Mouse (Mus musculus): Measurements from ENCODE around the gene Fam76a. TPM values are rescaled to one million over a fixed set of nuclear protein-coding genes. Genes with fewer than 3 reads are reported as not detected.

The Fam76a gene
- total RNA-seq, 1 experiment from 2014 or later = 25.2 TPM

DNA sequence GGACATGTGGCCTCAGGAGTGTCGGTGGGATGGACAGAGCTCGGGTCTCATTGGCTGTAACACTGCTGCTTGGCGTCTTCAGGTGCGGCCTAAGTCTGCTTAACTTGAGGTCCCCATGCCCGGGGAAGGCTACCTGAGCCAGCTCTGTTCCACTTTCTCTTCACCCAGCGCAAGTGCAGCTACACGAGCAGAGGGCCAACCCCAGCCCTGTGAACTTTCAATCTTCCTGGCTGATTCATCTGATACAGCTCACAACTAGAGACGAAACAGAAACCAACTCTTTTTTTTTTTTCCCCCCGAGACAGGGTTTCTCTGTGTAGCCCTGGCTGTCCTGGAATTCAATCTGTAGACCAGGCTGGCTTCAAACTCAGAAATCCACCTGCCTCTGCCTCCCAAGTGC, 24.2 kb downstream of the Fam76a start:
- no peak for ATAC-seq (replicated peaks; ENCODE audit: low read depth, poor library complexity, severe bottlenecking)

DNA sequence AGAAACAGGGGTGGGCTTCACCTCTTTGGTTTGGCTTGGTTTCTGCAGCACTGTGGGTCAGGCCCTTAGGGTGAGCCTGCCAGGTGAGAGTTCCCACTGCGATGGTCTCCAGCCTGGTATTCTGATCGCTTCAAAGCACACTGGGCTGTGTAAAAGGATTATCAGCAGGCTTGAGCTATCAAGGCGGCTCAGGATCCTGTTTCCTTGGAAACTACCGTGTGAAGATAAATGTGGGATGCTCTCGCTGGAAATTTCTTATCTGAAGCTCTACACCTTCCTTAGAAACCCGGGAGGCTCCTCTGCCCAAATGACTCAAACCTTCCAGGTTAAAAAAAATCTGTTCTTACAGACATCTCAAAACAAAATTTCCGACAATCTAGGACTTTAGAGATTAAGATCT, 28.0 kb downstream of the Fam76a start:
- no peak for ATAC-seq (replicated peaks; ENCODE audit: low read depth, poor library complexity, severe bottlenecking)

DNA sequence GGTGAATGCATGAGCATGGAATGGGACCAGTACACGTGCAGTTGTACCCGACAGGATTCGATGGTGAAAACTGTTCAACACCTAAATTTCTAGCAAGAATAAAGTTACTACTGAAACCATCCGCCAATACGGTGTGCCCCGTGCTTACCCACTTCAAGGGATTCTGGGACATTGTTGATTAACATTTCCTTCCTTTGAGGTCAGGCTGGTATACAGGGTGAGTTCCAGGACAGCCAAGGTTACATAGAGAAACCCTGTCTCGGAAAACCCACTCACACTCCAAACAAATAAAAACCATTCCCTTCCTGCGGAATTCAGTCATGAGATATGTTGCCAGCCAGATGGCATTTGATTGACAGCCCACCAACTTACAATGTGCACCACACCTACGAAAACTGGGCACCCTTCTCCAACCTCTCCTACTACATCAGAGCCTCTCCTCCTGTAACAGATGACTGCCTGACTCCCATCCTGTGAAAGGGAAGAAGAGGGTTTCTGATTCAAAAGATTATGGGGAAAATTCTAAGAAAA, 37.4 kb downstream of the Fam76a start:
- 0 out of 2 replicates have a peak, but pooled peaks have one; percentile 2 for ATAC-seq (replicated peaks; ENCODE audit: low read depth, poor library complexity, severe bottlenecking)

DNA sequence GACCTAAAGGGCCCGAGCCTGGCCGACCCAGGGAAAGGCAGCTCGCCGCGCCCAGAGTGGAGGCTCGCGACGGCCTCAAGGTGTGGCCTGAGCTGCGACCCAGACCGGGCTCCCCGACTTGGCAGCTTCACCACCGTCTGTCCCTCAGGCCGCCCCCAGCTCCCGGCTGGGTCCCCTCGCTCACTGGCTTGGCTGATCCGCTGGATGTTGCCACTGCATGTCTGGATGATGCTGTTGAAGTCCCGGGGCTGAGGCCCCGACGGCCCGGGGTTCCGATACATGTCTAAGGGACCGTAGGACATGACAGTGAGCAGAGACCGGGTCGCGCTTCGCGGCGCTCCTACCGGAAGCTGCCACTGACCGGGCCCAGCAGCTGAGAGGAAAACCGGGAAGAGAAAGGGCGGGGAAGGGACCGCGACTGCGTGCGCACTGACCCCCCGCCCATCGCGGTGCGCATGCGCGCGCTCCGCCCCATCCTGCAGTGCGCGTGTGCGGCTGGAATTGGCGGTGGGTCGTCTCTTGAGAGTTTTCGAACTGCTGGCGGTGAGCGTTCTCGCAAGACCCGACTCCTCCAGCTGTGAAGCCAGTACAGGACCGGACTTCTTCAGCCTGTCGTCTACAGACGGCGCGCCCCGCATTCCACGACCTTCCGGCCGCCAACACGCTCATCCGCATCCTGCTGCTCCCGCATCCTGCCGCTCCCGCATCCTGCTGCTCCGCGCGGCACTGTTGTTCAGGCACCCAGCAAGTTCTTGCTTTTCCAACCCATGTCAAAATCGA, 38.1 kb downstream of the Fam76a start, which contains the start of gene Stx12:
TSS of gene Stx12 (minus strand) at position 446 of the 780 bp plus-strand sequence.
- ATAC-seq (replicated peaks; ENCODE audit: low read depth, poor library complexity, severe bottlenecking) = peak; percentile 77

DNA sequence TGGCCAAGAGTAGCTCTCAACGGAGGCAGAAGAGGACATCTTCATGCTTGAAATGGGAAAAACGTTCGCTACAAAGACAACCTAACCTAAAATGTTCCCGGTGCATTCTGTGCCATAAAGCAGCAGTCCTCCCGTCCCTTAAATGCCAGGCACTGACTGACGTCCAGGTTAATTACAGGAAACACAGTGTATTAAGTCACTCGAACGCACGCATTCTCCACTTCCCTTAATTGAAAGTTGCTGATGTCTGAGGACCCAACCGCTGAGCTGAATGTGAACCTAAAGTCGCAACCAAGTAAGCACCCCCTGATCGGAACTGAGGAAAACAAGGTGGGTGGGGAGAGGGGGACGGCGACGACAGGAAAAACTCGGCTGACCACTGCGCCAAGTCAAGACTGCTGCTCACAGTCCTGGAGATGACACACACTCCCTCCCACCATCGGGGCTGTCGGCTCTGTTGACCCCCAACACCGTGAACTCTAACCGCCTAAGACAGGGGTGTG, 38.7 kb downstream of the Fam76a start:
- ATAC-seq (replicated peaks; ENCODE audit: low read depth, poor library complexity, severe bottlenecking) = peak; percentile 48

DNA sequence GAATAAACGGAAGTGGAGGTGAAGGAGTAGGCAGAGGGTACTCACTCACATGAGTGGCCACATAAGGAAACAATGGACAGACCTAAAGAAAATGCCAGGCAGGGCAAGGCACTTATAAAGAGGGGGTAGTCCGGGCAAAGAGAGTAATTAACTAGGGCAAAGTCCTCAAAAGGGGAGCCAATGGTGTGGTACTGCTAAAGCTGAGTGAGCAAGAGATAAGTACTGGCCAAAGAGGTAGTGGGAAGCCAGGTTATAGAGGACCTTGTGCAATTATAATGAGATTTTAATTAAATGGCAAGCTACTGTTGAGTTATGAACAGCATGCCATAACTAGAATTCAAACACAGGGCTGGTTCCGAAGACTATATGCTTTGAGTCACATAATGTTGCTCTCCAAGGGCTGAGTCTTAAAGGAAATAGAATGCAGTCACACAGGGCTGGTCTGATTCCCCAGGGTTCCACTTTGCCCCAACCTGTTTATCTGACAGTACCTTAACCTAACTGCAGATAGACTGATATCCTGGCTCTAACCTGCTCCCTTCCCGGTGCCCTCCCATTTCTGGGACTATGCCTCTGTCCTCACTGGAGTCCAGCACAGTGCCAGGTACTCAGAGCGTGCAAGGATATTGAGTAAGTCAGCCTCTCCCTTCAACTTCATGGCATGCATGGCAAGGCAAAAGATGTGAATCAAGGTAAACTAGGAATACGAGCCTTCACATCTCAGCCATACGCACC, 47.8 kb downstream of the Fam76a start:
- ATAC-seq (replicated peaks; ENCODE audit: low read depth, poor library complexity, severe bottlenecking) = no peak

DNA sequence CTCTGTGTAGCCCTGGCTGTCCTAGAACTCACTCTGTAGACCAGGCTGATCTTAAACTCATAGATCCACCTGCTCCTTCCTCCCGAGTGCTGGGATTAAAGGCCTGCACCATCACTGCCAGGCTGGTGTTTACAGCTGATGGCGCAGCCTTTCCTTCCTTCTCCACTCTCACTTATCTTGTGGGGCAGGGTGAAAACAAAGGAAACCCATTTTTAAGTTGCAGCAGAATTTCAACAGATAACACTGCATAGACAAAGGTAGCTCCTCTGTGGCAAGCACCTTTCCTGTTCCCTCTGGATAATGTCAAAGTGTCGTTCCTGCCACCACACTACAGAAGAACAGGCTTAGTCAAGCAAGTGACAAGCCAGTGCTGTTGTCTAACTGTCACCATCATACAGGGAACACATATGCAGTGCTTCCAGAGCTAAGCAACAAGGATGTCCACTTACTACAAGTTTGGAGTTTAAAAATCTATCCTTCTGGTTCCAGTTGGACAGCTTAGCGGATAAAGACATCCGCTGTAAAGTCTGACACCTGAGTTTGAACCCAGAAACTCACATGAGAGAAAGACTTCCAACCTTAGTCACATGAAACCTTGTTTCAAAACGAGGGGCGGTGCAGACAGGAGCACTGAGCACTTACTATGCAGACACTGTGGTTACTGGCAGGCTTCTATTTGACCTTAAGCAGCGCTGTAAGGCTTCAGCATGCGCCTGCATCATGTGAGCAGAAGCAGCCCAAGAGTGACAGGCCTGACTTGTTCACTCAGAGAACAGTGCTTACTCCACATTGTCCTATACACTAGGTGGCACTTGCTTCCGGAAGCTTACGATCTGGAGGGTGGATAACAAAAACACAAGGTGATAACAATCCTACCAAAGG, 48.6 kb downstream of the Fam76a start:
- 0 out of 2 replicates have a peak, but pooled peaks have one; percentile 32 for ATAC-seq (replicated peaks; ENCODE audit: low read depth, poor library complexity, severe bottlenecking)

DNA sequence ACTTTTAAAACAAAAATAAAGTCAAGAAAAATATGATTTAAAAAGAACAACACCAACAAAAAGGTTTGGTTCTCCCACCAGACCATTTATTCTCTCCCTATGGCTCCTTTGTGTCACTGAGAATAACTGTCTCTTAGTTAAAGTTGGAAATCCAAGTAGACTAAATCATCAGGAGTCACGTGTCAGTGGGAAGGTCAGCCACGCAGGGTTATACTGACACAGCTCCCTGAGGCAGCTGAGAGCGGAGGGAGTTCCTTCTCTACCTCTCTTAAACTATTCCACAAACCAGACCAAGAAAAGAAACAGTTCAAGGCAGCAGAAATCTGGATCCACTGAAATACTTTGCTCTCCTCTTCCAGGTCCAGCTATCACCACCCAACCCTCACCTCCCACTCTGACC, 51.2 kb downstream of the Fam76a start:
- no peak for ATAC-seq (replicated peaks; ENCODE audit: low read depth, poor library complexity, severe bottlenecking)

DNA sequence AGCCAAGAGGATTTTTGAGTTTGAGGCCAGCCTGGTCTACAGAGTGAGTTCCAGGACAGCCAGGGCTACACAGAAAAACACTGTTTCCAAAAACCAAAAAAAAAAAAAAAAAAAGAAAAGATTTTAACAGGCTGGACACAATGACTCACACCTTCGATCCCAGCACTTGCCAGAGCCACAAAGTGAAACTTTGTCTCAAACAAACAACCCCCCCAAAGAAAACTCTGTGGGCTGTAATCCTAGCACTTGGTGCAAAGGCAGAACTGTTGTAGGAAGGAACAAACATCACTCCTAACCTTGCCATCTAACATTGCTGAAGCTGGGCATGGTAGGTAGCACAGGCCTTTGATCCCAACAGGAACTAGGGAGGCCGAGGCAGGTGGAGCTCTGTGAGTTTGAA, 57.5 kb downstream of the Fam76a start:
- no peak for ATAC-seq (replicated peaks; ENCODE audit: low read depth, poor library complexity, severe bottlenecking)

DNA sequence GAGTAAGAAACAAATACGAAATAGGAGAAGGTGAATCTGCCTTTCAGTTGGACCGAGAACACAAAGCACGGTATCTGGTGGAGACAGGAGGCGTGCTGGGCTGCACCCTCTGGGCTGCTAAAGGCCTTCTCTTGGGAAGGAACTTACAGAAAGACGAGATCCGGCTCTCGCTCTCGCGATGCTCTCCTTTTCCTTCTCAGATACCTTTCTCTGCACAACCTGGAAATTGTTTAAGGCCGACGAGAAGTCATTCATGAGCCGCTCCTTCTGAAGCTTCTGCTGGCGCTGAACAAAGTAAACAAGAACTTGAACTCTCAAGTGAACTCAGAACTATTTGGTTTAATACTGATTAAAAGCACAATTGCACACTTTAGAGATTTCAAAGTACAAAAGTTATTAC, 59.3 kb downstream of the Fam76a start:
- no peak for ATAC-seq (replicated peaks; ENCODE audit: low read depth, poor library complexity, severe bottlenecking)

DNA sequence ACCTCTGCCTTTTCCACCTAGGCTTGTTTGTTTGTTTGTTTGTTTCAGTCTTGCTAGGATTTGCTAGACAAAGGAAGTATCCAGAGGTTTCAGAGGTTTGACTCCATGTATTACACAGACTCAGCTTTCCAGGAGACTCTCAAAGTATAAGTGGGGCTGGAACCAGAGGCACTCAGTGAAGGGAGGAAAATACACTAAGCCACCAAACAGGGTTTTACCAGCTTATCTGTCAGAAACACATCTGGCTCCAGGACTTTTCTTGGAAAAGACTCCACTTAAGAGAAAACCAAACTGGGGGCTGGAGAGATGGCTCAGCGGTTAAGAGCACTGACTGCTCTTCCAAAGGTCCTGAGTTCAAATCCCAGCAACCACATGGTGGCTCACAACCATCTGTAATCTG, 61.5 kb downstream of the Fam76a start:
- ATAC-seq (replicated peaks; ENCODE audit: low read depth, poor library complexity, severe bottlenecking) = no peak

Other genes starting within 250 kb of the Fam76a start
- gene Xkr8, start 190.0 kb downstream of the Fam76a start, total RNA-seq (2017) = 2.6 and 4.1 TPM in 2 replicates
- gene Smpdl3b, start 165.3 kb downstream of the Fam76a start, total RNA-seq (2017) = 0.50 TPM in 1 of 2 replicates, not detected in the other
- 52.9 and 63.8 TPM in 2 replicates for gene Rpa2, start 154.2 kb downstream of the Fam76a start, total RNA-seq (2017)
- gene Themis2, start 126.2 kb downstream of the Fam76a start, total RNA-seq (2017) = 9.9 and 12.0 TPM in 2 replicates
- 61.5 and 77.1 TPM in 2 replicates for gene Ppp1r8, start 79.4 kb downstream of the Fam76a start, total RNA-seq (2017)
- 35.6 and 40.6 TPM in 2 replicates for gene Stx12, start 38.0 kb downstream of the Fam76a start, total RNA-seq (2017)
- gene Fgr, start 51.5 kb upstream of the Fam76a start, total RNA-seq (2017) = 0.53 and 0.96 TPM in 2 replicates
- 2.6 and 3.5 TPM in 2 replicates for gene Ahdc1, start 88.7 kb upstream of the Fam76a start, total RNA-seq (2017)
- 45.6 and 61.3 TPM in 2 replicates for gene Wasf2, start 207.9 kb upstream of the Fam76a start, total RNA-seq (2017)

Data from common myeloid progenitor, adult 5-6 weeks (primary cell).